Mouse (Mus musculus) liver, embryonic 16.5 days (tissue): ENCODE measurements at regions not wholly inside any gene's neighbourhood (a gene's known extent, or its start where the extent isn't known, plus 50 kb on each side); places are given as distances from the start of the nearest gene placed in this dataset.

ENCODE experiments used
- ATAC-seq: fragments of 200-750 bp; cut with Nextera tagmentation; 2 replicates; pipeline ENCODE4 v1.8.0; 2017; ENCODE audit warnings: low read depth, mild to moderate bottlenecking, moderate number of reproducible peaks, moderate library complexity
- H3K27ac ChIP-seq: fragments of 300-500 bp; sonication (generic); 2 replicates; pipeline ENCODE4 v1.5.1; 2014; ENCODE audit warnings: mild to moderate bottlenecking, low read length
- H3K27me3 ChIP-seq: fragments of 300-500 bp; sonication (generic); 2 replicates; pipeline ENCODE4 v1.6.1; 2014; ENCODE audit warnings: low read depth, low read length, mixed read lengths; ENCODE audit not compliant: control insufficient read depth, insufficient read depth
- H3K36me3 ChIP-seq: fragments of 300-500 bp; sonication (generic); 2 replicates; pipeline ENCODE4 v1.6.1; 2014; ENCODE audit warnings: mild to moderate bottlenecking; ENCODE audit not compliant: control insufficient read depth, insufficient read depth
- H3K4me1 ChIP-seq: fragments of 300-500 bp; sonication (generic); 2 replicates; pipeline ENCODE4 v1.6.1; 2014; ENCODE audit warnings: low read depth, low read length, mixed read lengths; ENCODE audit not compliant: control insufficient read depth
- H3K4me2 ChIP-seq: fragments of 300-500 bp; sonication (generic); 2 replicates; pipeline ENCODE4 v1.6.1; 2014; ENCODE audit warnings: low read depth, low read length, mixed read lengths
- H3K4me3 ChIP-seq: fragments of 300-500 bp; sonication (generic); 2 replicates; pipeline ENCODE4 v1.5.1; 2014; ENCODE audit warnings: low read depth, mild to moderate bottlenecking, low read length
- H3K9ac ChIP-seq: fragments of 300-500 bp; sonication (generic); 2 replicates; pipeline ENCODE4 v1.6.1; 2014; ENCODE audit warnings: low read depth, low read length
- H3K9me3 ChIP-seq: fragments of 300-500 bp; sonication (generic); replicated peaks from 2 replicates; pipeline ENCODE4 v1.6.1; 2016; ENCODE audit warnings: low read length; ENCODE audit not compliant: control insufficient read depth
- WGBS: fragments of 180-500 bp; shearing (Covaris S2); extraction: QIAGEN DNeasy Blood & Tissue Kit; methylation state at CpG from one replicate; pipeline ENCODE4 v1.1.7; 2014; ENCODE audit not compliant: insufficient replicate concordance; 5-methylcytosine and 5-hydroxymethylcytosine counted together

- Histone ChIP-seq H3K27ac (no peak overlapping the region), H3K36me3 (no peaks in the 10 kb centered on the region), H3K27me3 (no peaks in the 10 kb centered on the region), H3K4me2 (no peak overlapping the region), H3K4me1 (no peaks in the 10 kb centered on the region), H3K9me3 (no peaks in the 10 kb centered on the region), H3K9ac (no peak overlapping the region), H3K4me3 (no peak overlapping the region)
- ATAC-seq: no peak
- WGBS: 48% methylated on average over 10 of the region's 10 CpGs
Observed at GRCm38 (mm10) chr1:136758730-136759129, 134.0 kb downstream of the Zfp281 start.

- H3K4me1 ChIP-seq: no peaks in the 10 kb centered on the region
- H3K36me3 ChIP-seq: no peaks in the 10 kb centered on the region
- no peak overlapping the region for H3K4me3 ChIP-seq
- ATAC-seq: no peak
- no peak overlapping the region for H3K9ac ChIP-seq
- H3K4me2 ChIP-seq: no peak overlapping the region
- 67% methylated on average over 4 of the region's 4 CpGs for WGBS
- no peaks in the 10 kb centered on the region for H3K9me3 ChIP-seq
- H3K27ac ChIP-seq: no peak overlapping the region
- H3K27me3 ChIP-seq: no peaks in the 10 kb centered on the region
Observed at GRCm38 (mm10) chr1:136759164-136759563, 134.5 kb downstream of the Zfp281 start.

- Histone ChIP-seq H3K9ac (no peak overlapping the region), H3K4me2 (no peak overlapping the region), H3K4me3 (no peak overlapping the region), H3K27me3 (no peaks in the 10 kb centered on the region), H3K27ac (no peak overlapping the region), H3K36me3 (no peaks in the 10 kb centered on the region), H3K4me1 (no peaks in the 10 kb centered on the region), H3K9me3 (no peaks in the 10 kb centered on the region)
- no peak for ATAC-seq
- WGBS: 60% methylated on average over 4 of the region's 4 CpGs
Observed at GRCm38 (mm10) chr1:136761467-136761866, 136.8 kb downstream of the Zfp281 start.

GRCm38 (mm10) chr1:136768969-136769401 is 144.3 kb downstream of the Zfp281 start:
- H3K27me3 ChIP-seq: no peaks in the 10 kb centered on the region
- H3K4me1 ChIP-seq: no peaks in the 10 kb centered on the region
- no peak overlapping the region for H3K4me3 ChIP-seq
- H3K9ac ChIP-seq: no peak overlapping the region
- H3K4me2 ChIP-seq: peak overlapping the region; percentile 38
- H3K9me3 ChIP-seq: no peaks in the 10 kb centered on the region
- H3K27ac ChIP-seq: no peak overlapping the region
- ATAC-seq: peak; percentile 68
- 4% methylated on average over 10 of the region's 10 CpGs for WGBS
- no peaks in the 10 kb centered on the region for H3K36me3 ChIP-seq

- no peak overlapping the region for H3K9ac ChIP-seq
- no peaks in the 10 kb centered on the region for H3K9me3 ChIP-seq
- no peak overlapping the region for H3K27ac ChIP-seq
- H3K4me3 ChIP-seq: no peak overlapping the region
- no peaks in the 10 kb centered on the region for H3K4me1 ChIP-seq
- no peaks in the 10 kb centered on the region for H3K27me3 ChIP-seq
- no peak overlapping the region for H3K4me2 ChIP-seq
- 72% methylated on average over 6 of the region's 6 CpGs for WGBS
- H3K36me3 ChIP-seq: no peaks in the 10 kb centered on the region
- ATAC-seq: no peak
Observed at GRCm38 (mm10) chr1:136773743-136774142, 149.0 kb downstream of the Zfp281 start.

- H3K4me2 ChIP-seq: no peak overlapping the region
- 77% methylated on average over 17 of the region's 17 CpGs for WGBS
- no peak overlapping the region for H3K4me3 ChIP-seq
- H3K9me3 ChIP-seq: no peaks in the 10 kb centered on the region
- H3K27me3 ChIP-seq: no peaks in the 10 kb centered on the region
- ATAC-seq: no peak
- no peak overlapping the region for H3K27ac ChIP-seq
- H3K36me3 ChIP-seq: no peaks in the 10 kb centered on the region
- no peak overlapping the region for H3K9ac ChIP-seq
- no peaks in the 10 kb centered on the region for H3K4me1 ChIP-seq
Observed at GRCm38 (mm10) chr1:136776211-136776610, 151.5 kb downstream of the Zfp281 start.

- ATAC-seq: no peak
- no peak overlapping the region for H3K9ac ChIP-seq
- H3K36me3 ChIP-seq: no peaks in the 10 kb centered on the region
- no peak overlapping the region for H3K4me2 ChIP-seq
- H3K9me3 ChIP-seq: no peaks in the 10 kb centered on the region
- 70% methylated on average over 20 of the region's 20 CpGs for WGBS
- no peaks in the 10 kb centered on the region for H3K27me3 ChIP-seq
- H3K27ac ChIP-seq: no peak overlapping the region
- H3K4me3 ChIP-seq: no peak overlapping the region
- H3K4me1 ChIP-seq: no peaks in the 10 kb centered on the region
Observed at GRCm38 (mm10) chr1:136777263-136777980, 152.7 kb downstream of the Zfp281 start.

GRCm38 (mm10) chr1:136779384-136779783 is 154.7 kb downstream of the Zfp281 start:
- no peak for ATAC-seq
- WGBS: 69% methylated on average over 8 of the region's 8 CpGs
- Histone ChIP-seq H3K27ac (no peak overlapping the region), H3K9me3 (no peaks in the 10 kb centered on the region), H3K4me2 (no peak overlapping the region), H3K27me3 (no peaks in the 10 kb centered on the region), H3K4me3 (no peak overlapping the region), H3K4me1 (no peaks in the 10 kb centered on the region), H3K36me3 (no peaks in the 10 kb centered on the region), H3K9ac (no peak overlapping the region)

GRCm38 (mm10) chr1:136781561-136782025 is 156.9 kb downstream of the Zfp281 start:
- ATAC-seq: no peak
- peak overlapping the region; percentile 30; the same call in 1 of the 2 replicates for H3K4me2 ChIP-seq
- H3K27me3 ChIP-seq: no peaks in the 10 kb centered on the region
- 56% methylated on average over 18 of the region's 18 CpGs for WGBS
- H3K27ac ChIP-seq: no peak overlapping the region
- H3K4me3 ChIP-seq: 0 out of 2 replicates have a peak overlapping the region, but pooled peaks have one; percentile 4
- H3K9me3 ChIP-seq: no peaks in the 10 kb centered on the region
- no peaks in the 10 kb centered on the region for H3K36me3 ChIP-seq
- H3K4me1 ChIP-seq: no peaks in the 10 kb centered on the region
- H3K9ac ChIP-seq: no peak overlapping the region
